Mouse (Mus musculus) G1E (cell line): ENCODE results near the gene Shank3.

Source experiments
- CTCF ChIP-seq: IDR thresholded peaks from 2 replicates; pipeline ENCODE4 v1.5.1; 2012; ENCODE audit warnings: low read depth, low read length, inconsistent platforms, mixed read lengths
- GATA1 ChIP-seq: IDR thresholded peaks from 2 replicates; pipeline ENCODE4 v1.6.1; 2012; ENCODE audit warnings: borderline replicate concordance, low read length, inconsistent platforms, mixed read lengths
- GATA2 ChIP-seq: IDR thresholded peaks from 2 replicates; pipeline ENCODE4 v1.6.1; 2012; ENCODE audit warnings: low read depth, low read length, inconsistent platforms, borderline replicate concordance
- TAL1 ChIP-seq: conservative IDR thresholded peaks from 2 replicates; pipeline ENCODE4 v1.6.1; 2012; ENCODE audit warnings: low read depth, low read length, inconsistent platforms, mixed read lengths

DNA sequence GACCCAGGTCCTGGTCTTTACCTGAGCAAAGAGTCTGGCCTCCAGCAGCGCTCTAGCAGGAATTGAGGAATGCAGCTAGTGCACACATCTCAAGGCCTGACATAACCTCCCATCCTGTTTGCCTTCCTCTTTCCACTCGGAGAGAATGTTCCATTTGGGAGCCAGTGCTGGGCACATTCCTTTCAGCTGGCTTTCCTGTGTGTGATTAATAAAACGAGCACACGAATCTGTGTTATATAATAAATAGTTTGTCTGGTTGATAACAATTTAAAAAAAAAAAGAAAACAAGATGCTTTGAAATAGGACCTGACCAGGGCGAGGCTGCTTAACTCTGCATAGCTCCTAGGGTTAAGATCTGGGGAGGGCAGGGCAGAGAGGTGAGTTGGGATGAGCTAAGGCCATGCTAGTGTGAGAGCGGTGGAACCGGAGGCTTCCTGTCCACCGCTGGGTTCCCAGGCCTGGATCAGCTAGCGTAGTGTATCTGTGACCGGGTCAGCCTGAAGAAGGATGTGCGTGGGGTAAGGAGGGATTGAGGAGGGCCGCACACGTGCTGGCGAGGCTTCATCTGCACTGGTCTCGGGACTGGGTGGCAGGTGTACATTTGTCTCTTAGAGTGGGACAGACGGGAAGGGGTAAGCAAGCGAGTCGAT, 28.9 kb downstream of the Shank3 start:
- no peak for TF ChIP-seq CTCF
- TF ChIP-seq GATA1 = no peak
- TF ChIP-seq GATA2 = no peak
- TF ChIP-seq TAL1 = no peak
